ENCODE assay signal across 9 mouse cellular contexts in the genomic region with DNA sequence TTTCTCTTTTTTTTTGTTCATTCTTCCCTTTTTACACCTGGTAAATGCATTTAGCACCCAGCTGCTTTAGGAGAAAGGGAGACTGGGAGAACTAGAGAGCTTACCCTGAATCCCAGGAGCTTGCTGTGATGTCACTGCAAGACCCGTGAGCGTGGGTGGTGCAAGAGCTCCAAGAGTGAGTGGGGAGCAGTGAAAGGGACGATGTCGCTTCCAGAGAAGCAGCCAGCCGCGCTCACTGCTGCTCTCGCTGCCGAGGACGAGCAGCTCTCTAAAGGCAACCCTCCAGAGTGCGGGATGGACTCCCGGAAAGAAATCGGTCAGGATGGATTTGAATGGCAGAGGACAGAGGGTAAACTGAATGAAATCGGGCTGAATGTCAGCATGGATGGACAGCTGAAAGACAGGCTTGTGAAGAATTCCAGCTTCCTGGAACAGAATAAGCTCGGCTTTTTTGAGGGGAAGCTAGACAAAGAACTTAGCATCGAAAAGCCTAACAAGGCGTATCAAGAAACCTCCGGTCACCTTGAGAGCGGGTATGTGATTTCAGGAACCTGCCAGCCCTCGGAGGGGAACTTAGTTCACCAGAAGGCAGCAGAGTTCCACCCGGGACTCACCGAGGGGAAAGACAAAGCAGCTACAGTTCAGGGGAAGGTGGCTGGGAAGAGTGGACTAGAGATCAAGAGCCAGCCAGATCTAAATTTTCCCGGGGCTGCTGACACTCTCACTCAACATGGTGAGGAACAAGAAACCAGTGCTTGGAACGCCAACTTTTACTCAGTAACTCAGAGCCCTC.
DNase-seq lines count a peak whose midpoint lies in the region; ATAC-seq and TF ChIP-seq lines count a peak whose summit lies in the region.
"Had no signal": no experiment of that assay in that cellular context is flagged by ENCODE, and none has a peak within 500 bp of the region (broad histone marks: within the 10 kb centered on the region; RNA-seq: fewer than 3 reads in every experiment).

No protein-coding gene starts in this region.

- TF ChIP-seq CTCF in E14TG2a.4 (conservative IDR thresholded peaks at IDR 0.05; ENCODE audit: low read length), result no peak

- H3K27me3 ChIP-seq in E14TG2a.4 (ENCODE audit: insufficient read depth, low read length), result no peaks in the 10 kb centered on the region
- no peaks in the 10 kb centered on the region for H3K27me3 ChIP-seq in neural tube, embryonic 13.5 days
- H3K27me3 ChIP-seq in liver, embryonic 12.5 days (replicated peaks), result no peaks in the 10 kb centered on the region

- peaks cover 48% of the 10 kb centered on the region for H3K4me1 ChIP-seq in E14TG2a.4 (replicated peaks; ENCODE audit: low read depth, low read length)
- peaks cover 77% of the 10 kb centered on the region for H3K4me1 ChIP-seq in neural tube, embryonic 13.5 days (replicated peaks)
- H3K4me1 ChIP-seq in liver, embryonic 12.5 days, result no peaks in the 10 kb centered on the region

- WGBS in neural tube, embryonic 13.5 days, result 17% methylated on average over 23 of the region's 23 CpGs
- 77% methylated on average over 23 of the region's 23 CpGs for WGBS in liver, embryonic 12.5 days (ENCODE audit: insufficient replicate concordance)

- no peaks in the 10 kb centered on the region for H3K9me3 ChIP-seq in E14TG2a.4 (ENCODE audit: low read length)
- H3K9me3 ChIP-seq in neural tube, embryonic 13.5 days, result no peaks in the 10 kb centered on the region
- no peaks in the 10 kb centered on the region for H3K9me3 ChIP-seq in liver, embryonic 12.5 days (replicated peaks)
- H3K9me3 ChIP-seq: G1E had no signal

- H3K9ac ChIP-seq in neural tube, embryonic 13.5 days, result peak overlapping the region; percentile 73
- H3K9ac ChIP-seq in liver, embryonic 12.5 days, result no peak overlapping the region

- ATAC-seq in neural tube, embryonic 13.5 days (ENCODE audit: low read depth), result 0 out of 2 replicates have a peak, but pooled peaks have one; percentile 9
- ATAC-seq in liver, embryonic 12.5 days, result no peak

- DNase-seq in cerebellum, adult 9-11 months, result peak; percentile 84
- DNase-seq in frontal cortex, postnatal 10 days (ENCODE audit: low spot score in 2 of 2), result peak; percentile 78
- DNase-seq in layer of hippocampus, adult 9-11 months, result peak; percentile 87
- DNase-seq in urinary bladder, adult 18-20 months (ENCODE audit: low spot score in 2 of 2), result no peak
- DNase-seq in kidney, adult 9 months, result no peak

- H3K4me2 ChIP-seq in neural tube, embryonic 13.5 days, result peak overlapping the region; percentile 65
- H3K4me2 ChIP-seq in liver, embryonic 12.5 days, result no peak overlapping the region

- H3K4me3 ChIP-seq in E14TG2a.4 (replicated peaks; ENCODE audit: low read length), result peak overlapping the region; percentile 33
- peak overlapping the region; percentile 44 for H3K4me3 ChIP-seq in neural tube, embryonic 13.5 days
- no peak overlapping the region for H3K4me3 ChIP-seq in liver, embryonic 12.5 days

- H3K36me3 ChIP-seq in E14TG2a.4 (ENCODE audit: insufficient read depth, low read length), result peaks cover 21% of the 10 kb centered on the region
- no peaks in the 10 kb centered on the region for H3K36me3 ChIP-seq in neural tube, embryonic 13.5 days
- H3K36me3 ChIP-seq in liver, embryonic 12.5 days, result no peaks in the 10 kb centered on the region

- peak overlapping the region; percentile 93 for H3K27ac ChIP-seq in neural tube, embryonic 13.5 days (replicated peaks)
- H3K27ac ChIP-seq in liver, embryonic 12.5 days, result no peak overlapping the region

Comparison
In these comparisons a context has a peak if more than half of its experiments do, and no peak if none do; other contexts are left out.
1. DNase-seq: peak in cerebellum, adult 9-11 months (single experiment), frontal cortex, postnatal 10 days (2 of 2) and layer of hippocampus, adult 9-11 months (single experiment); none in urinary bladder, adult 18-20 months (0 of 2) and kidney, adult 9 months (single experiment).